Mouse (Mus musculus): Measurements from ENCODE around the gene Cacna1i. TPM values are rescaled to one million over a fixed set of nuclear protein-coding genes. Genes with fewer than 3 reads are reported as not detected.
A peak's percentile ranks its signal among the peaks of the same experiment; 100 is the strongest.

The Cacna1i gene
- total RNA-seq, 2 experiments from 2014 or later = 43.0 to 43.8 TPM

DNA sequence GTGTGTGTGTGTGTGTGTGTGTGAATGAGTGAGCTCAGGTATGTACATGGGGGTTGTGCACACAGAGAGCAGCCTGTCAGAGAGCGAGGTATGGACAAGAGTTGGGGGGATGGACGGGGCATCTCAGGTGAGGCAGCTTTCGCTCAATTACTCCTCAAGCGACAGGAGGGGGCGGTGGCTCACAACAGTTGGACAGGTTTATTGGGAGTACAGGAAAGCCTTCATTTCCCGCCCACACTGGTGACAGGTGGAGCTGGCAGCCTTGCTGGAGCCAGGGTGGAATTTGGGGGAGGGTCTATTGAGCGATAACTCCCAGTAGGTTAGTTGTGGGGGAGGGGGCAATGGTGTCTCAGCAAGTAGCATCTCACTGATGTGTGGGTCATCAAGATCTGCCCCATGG is 48.2 kb downstream of the Cacna1i start:
- no peak for DNase-seq

DNA sequence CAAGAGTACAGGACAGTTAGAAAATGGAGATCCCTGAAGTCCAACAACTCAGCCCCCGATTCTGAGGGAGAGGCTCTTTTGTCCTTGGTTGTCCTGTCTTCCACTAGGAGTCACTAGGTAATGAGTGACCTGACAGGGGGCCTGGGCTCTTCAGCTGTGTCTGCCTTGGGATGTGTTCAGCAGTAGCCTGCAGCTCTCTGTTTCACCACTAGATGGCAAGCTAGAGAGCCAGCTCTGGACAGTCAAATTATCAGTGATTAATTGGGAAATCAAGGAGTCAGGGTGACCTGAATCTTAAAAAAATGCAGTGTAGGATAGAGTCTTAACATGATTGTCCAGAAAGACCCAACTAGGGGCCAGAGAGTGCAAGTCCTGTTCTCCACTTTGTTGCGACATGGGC is 53.3 kb downstream of the Cacna1i start:
- no peak for DNase-seq

DNA sequence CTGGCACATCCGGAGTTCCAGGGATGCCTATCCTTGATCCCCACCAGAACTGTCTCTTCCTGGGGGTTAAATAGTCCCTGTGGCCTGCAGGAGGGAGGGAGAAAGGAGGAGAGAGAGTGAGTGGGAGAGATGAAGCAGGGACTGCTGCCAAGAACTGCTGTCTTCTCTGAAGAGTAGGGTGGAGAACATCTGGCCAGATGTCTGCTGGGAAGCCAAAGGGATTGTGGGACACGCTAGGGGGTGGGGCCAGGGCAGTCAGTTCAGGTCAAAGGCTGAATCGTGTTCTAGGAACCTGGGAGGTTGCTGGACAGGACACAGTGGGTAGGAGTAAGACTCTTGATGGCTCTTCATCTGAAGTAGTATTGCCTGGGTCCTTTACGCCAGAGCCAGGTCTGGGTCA is 55.4 kb downstream of the Cacna1i start:
- DNase-seq = no peak

DNA sequence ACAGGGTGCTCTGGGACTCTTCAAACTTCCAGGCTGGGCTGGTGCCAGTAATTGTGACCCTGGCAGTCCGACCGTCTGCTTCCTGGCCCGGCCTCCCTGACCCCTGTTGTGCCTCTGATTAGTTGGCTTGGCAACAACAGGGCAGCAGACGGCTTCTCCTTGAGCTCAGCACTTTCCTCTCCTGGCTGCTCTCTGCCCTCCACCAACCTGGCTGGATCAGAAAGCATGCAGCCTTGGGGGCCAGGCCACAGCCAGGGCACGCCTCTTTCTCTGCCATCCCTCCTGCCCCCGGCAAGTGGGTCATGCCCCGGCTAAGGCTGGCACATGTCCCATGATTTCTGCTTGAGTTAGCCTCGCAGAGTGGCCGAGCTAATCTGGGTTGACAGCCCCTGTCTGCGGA is 56.0 kb downstream of the Cacna1i start:
- DNase-seq = no peak

DNA sequence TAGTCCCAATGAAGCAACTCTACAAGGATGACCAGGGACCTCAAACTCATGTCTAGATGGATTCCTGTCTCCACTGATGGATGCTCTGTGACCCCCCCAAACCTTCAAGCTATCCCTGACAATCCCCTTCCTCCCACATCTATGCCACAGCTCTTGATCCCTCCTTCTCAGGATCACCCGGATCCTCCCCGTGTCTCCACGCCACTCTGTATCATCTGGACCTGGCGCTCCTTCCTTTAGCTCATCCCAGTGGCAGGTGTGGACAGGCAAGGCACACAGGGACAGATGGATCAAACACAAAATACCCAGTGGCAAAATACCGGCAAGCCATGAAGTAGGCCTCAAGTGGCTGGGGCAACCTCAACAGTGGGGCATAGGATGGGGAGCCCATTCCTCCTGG is 56.7 kb downstream of the Cacna1i start:
- no peak for DNase-seq

DNA sequence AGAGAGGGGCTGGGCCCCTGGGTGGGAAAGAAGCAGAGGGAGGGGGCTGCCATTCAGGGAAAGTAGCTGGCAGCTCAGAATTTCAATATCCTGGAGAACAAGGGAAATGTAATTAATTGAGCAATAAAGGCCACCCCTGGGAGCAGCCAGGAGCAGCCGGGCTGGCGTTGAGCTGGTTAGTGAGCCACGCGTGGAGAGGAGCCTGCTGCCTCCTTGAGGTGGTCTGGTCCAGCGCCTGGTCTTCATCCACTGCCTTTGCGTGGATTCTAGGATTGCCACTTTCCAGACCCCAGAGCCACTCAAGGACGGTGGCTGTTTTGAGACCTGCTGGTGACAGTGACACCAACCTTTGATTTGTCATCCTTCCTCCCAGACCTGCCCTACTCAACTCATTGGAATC is 59.5 kb downstream of the Cacna1i start:
- DNase-seq = no peak

DNA sequence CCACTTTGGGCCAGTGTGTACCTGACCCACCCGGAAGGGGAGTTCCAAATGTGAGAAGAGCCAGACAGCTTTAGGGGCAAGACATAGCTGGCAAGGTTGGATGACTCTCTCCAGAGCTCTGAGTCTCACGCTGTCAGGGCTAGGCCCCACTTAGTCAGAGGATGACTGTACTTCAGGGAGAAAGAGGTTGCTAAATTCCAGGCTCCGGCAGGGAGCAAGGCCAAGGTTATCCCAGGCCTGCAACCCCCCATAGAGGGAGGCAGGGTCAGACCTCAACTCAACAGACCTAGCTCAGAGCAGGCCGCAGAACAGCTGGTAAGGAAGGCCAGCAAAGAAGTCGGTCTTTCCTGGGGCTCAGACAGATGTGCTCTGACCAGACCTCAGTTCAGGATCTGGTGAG is 63.4 kb downstream of the Cacna1i start:
- no peak for DNase-seq

DNA sequence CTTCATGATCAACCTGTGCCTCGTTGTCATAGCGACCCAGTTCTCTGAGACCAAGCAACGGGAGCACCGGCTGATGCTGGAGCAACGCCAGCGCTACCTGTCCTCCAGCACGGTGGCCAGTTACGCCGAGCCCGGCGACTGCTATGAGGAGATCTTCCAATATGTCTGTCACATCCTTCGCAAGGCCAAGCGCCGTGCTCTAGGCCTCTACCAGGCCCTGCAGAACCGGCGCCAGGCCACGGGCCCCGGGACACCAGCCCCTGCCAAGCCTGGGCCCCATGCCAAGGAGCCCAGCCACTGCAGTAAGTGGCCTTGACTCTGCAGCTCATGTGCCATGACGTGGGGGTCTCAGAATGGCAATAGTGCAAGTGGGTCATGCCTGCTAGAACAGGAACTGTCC is 71.8 kb downstream of the Cacna1i start:
- peak; percentile 36 to 47 for DNase-seq

DNA sequence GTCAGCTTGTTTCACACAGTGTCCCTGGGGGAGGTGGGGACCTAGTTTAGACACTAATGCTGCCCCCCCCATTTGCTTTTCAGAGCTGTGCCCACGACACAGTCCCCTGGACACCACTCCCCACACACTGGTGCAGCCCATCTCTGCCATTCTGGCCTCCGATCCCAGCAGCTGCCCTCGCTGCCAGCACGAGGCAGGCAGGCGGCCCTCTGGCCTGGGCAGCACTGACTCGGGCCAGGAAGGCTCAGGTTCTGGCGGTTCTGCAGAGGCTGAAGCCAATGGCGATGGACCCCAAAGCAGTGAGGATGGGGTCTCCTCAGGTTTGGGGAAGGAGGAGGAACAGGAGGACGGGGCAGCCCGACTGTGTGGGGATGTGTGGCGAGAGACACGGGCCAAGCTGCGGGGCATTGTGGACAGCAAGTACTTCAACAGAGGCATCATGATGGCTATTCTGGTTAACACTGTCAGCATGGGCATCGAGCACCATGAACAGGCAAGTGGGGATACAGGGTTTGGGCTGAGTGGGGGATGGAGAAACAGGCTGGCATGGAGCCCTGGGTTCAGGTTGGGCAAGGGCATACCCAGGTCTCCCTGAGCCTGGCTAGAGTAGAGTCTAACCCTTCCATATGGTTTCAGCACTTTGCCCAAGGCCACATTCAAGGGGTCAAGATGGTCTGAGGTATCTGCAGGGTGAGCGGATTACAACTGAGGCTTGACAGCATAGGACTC is 74.9 kb downstream of the Cacna1i start:
- DNase-seq = no peak

DNA sequence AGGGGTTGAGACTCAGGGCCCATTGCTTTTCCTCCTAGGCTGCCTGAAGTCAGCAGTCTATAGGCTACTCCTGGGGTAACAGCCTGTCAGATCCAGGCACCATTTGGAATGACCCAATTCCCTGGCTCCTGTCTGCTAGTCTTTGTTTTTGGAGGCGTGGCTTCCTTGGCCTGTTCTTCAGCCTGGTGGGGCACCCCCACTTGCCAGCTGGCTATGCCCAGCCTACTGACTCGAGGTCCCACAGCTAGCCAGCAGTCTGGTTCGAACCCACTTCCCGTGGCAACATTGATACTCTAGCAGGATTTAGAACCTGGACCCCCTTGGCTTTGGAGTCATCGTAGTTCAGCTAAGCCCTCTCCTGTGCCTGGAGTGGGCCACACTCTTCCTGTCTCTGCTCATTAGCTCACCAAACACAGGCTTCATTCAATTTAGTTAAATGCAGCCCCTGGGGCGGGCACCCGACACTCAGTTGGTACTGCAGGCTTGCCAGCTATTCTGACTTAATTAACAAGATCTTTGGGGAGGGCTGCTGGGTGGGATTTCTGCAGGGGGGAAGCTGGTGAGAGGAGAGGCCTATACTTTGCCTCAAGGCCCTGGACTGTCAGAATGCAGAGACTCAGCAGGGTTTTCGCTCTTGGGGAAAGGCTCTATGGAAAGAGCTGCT is 75.6 kb downstream of the Cacna1i start:
- DNase-seq = no peak

DNA sequence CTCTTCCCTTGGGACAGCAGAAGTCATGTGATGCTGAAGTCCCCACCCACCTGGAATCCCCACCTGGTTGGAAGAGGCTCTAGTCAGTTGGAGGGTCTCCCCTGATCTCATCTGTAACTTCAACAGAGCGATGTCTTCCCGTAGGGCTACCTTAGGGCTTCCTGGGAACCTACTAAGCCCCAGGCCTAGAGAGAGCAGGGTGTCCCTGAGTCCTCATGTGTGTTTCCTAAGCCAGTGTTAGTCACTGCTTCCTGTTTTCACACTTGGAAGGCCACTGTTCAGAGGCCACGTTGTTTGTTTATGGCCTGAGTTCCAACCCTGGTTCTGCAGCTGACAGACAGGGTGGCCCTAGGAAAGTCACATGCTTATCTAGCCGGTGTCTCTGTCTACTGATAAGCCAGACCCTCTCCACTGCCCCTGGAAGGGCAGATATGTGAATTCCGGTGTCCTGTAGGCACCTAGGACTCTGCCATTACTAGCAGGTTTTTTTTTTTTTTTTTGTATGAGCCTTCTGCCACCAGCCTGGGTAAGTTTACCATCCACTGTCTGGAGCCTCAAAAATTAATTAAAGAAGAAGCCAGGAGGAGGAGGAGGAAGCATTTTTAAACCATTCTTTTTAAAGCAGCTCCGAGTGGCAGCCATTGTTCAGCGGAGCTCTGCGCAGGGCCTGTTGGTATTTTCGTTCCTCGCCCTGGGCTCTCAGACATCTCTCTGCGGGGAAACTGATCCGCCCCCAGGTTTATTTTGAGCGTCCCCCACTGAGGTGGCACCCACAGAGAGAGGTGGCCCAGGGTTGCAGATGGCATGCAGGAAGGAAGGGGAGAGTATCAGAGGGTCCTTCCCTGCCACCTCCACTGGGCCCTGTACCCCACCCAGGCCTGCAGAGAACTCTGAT is 77.0 kb downstream of the Cacna1i start:
- no peak for DNase-seq

DNA sequence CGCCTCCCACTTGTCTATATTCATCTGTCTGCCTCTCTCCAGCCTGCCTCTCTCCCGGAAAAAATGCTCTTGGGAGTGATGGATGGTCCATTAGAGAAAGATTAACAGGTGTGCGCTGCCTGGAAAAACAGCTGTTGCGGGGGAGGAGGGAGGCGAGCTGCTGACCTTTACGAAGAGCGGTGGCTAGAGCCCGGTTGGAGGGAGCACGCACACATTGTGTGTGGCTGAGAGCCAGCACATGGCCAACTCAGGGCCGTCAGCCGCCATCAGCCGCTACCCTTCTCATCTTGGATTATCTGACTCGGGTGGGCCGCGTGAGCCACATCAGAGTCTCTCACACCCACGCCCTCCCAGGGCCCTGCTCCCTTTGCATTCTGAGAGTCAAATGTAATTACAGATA is 79.9 kb downstream of the Cacna1i start:
- DNase-seq = no peak

DNA sequence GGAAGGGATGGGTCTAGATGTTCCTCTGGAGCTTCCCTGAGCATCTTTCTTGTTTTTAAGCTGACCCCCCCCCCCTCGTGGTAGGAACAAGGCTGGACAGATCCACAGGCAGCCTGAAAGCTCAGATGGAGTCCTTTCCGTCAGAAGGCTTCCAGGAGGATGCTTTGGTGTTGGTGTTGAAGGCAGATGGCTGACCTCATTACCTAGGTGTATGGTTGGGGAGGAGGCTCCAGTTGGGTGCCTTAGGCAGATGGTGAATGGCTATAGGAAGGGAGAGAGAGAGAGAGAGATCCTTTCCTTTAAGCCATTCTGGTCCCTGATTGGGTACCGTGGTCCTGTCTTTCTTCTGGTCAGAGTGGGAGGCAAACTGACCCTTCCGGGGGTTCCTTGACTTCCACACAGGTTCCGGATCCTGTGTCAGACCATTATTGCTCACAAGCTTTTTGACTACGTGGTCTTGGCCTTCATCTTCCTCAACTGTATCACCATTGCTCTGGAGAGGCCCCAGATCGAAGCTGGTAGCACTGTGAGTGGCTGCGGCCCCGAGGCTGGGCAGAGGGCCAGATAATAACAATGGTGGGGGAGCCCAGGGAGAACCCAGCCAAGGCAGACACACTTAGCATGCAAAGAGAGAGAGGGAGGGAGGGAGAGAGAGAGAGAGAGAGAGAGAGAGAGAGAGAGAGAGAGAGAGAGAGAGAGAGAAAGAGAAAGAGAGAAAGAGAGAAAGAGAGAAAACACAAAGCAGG is 86.4 kb downstream of the Cacna1i start:
- DNase-seq = no peak

DNA sequence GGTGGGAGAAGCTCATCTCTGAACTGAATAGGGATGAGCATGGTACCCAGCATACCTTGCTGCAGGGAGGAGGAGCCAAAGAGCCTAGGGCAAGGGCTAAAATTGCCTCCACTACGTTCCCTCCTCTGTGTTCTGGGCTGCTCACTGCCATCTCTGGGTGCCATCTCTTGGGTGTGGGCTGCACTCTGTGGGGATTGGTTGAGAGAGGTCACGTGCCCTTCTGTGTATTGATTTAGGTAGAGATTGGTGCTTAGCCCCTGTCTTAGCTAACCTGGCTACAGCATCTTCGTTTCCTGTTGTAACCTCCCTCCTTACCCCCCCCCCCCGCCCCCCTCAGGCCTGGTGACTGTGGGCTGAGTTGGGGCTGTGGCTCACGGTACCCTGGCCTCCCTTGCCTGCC is 87.8 kb downstream of the Cacna1i start:
- no peak for DNase-seq

DNA sequence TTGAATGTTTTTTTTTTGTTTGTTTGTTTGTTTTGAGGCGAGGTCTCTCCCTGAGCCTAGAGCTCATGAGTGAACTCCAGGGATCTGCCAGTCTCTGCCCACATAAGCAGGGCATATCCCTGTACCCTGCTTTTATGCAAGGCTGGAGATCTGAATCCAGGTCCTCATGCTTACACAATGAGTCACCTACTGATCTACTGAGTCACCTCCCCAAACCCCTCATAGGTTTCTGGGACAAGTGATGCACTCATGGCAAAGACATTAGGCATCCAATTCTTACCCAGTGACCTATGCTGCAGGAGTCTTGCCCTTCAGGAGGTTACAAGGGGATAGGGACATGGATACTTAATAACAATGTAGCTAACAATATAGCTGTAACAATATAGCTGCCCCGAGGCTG is 100.1 kb downstream of the Cacna1i start:
- no peak for DNase-seq

DNA sequence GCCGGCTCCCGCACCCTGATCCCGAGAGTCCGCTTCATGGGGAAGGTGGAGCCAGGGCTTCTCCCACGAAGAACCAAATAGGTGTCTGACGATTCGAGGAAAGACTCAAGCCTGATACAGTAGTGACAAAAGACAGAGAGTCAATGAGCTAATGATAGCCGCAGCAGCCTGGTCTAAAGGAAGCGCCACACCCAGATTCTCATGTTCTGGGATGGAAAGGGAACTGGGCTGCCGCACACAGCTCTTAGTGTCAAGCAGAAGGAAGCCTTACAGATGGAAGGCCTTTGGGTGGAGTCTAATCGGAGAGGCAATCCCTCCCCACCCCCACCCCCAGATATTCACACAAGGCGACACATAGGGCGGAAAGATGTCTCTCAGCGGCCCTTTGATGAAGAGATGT is 104.8 kb downstream of the Cacna1i start:
- no peak for DNase-seq

DNA sequence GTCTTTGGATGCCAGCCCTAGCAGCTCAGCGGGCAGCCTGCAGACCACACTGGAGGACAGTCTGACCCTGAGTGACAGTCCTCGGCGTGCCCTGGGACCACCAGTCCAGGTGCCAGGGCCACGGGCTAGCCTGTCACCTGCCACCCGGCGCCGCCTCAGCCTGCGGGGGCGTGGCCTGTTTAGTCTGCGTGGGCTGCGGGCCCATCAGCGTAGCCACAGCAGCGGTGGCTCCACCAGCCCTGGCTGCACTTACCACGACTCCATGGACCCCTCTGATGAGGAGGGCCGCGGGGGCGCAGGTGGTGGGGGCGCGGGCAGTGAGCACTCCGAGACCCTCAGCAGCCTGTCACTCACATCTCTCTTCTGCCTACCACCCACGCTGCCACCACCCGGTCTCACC is 108.0 kb downstream of the Cacna1i start:
- DNase-seq = no peak

DNA sequence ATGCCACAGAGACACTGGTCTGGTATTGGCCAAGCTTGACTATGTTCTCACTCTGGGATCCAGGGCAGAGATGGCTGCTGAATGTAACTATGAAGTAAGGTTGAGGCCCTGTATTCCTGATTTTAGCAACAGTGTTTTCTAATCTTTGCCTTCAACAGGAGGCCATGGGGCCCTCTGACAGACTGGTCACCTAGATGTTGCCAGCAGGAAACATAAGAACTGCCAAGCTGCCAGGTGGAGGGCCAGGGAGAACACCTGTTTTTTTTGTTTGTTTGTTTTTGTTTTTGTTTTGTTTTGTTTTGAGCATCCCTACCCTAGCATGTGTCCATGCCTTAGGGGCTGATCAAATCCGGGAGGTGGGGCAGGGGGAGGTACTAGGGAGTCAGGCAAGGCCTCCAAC is 112.4 kb downstream of the Cacna1i start:
- no peak for DNase-seq

DNA sequence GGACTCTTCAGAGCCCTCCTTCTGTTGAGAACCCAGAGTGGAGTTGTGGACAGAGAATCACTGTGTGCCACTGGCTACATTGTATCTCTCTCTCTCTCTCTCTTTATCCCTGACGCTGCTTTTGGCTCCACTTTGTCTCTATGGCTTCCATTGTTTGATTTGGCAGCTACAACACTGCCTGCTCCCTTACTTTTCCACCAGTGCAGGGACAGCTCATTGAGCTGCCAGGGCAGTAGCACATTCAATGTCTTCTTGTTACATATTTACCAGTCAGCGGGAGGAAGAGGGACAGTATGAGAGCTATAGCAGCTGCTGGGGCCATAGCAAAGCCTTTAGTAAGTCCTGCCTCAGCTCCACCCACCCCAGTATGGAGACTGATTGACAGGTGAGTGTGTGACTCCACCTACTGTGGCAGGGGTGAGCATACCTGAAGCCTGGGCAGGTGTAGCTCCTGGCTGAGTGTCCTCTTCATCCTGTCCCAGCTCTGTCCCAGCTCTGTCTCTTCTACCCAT is 114.4 kb downstream of the Cacna1i start:
- peak in 1 of 2 experiments; percentile 19 for DNase-seq

DNA sequence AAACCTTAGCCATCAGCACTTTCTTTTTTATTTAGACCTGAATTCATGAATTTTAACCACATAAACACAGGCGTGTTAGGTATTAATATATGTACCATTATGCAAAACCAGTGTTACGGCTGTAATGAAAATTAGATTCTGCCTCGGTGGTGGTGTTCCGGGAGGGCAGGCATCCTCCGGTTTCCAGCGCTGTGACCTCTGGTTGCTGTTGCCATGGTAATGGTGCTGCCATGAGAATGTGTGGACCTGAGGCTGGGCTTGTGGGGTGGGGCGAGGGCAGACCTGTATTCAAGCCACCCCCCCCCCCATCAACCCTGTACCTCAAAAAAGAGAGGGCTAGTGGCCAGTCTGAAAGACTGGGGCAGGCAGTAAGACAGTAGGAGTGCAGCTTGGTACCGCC is 114.9 kb downstream of the Cacna1i start:
- DNase-seq = no peak

DNA sequence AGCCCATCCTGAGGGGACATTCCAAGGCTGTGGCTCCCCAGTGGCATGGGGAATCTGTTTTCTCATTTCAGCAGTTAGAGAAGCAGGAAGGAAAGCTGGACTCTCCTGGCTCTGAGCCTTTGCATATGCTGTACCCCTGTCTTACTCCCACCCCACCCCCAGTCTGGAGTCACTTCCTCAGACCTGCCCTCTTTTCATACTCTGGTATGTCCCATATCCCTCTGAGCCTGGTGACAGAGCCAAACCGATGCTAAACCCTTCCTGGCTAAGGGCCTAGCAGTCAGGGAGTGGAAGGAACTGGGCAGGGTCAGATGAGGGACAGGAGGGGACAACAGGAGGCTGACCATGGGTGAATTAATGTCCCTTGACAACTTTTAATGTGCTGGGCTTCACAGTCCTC is 120.8 kb downstream of the Cacna1i start:
- DNase-seq = no peak

DNA sequence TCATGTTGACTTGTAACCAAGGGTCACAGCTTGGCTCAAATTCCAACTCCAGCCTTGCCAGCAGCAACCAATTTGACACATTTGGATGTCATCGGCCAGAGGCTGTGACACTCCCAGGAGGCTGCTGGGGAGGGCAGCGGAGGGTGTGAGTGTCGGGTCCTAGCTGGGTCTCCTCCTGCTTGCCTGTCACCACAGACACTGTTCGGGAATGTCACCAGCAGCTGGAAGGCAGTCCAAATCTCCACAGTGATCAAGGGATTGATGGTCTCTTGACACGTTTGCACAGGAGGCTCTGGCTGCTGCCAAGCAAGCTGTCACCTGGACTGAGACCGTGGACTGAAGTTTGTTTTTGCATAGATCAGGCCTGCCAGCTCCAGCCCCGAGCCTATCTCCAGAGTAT is 123.6 kb downstream of the Cacna1i start:
- no peak for DNase-seq

DNA sequence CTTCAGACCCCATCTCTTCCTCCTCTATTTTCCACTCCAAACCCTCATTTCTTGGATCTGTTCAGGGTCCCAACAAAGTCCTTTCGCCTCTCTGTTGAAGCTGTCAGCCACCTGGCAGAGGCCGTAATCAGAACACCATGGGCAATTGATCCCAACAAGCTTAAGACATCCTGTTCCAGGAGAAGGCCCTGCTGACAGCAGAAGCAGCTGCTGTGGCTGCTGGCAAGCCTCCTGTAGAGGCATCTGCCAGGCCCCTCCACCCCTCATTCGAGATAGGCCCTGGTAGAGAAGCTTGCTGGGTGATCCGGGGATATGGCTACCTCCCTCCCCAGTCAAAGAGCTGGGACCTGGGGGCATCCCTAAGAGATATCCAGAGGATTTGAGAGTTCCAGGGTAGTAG is 126.0 kb downstream of the Cacna1i start:
- no peak for DNase-seq
